Mouse (Mus musculus): ENCODE measurements at regions not wholly inside any gene's neighbourhood (a gene's known extent, or its start where the extent isn't known, plus 50 kb on each side); places are given as distances from the start of the nearest gene placed in this dataset.

GRCm38 (mm10) chr12:45745697-45746096 is 671.2 kb upstream of the Stxbp6 start:
- no peak for DNase-seq (ENCODE audit: low spot score in 2 of 2)

- no peak for DNase-seq (ENCODE audit: low spot score in 2 of 2)
Observed at GRCm38 (mm10) chr12:45744619-45745018, 670.1 kb upstream of the Stxbp6 start.

- no peak for DNase-seq (ENCODE audit: low spot score in 2 of 2)
Observed at GRCm38 (mm10) chr12:45733661-45734060, 659.2 kb upstream of the Stxbp6 start.

- no peak for DNase-seq (ENCODE audit: low spot score in 2 of 2)
Observed at GRCm38 (mm10) chr12:45724565-45725370, 650.3 kb upstream of the Stxbp6 start.

- DNase-seq (ENCODE audit: low spot score in 2 of 2) = no peak
Observed at GRCm38 (mm10) chr12:45711351-45711750, 636.8 kb upstream of the Stxbp6 start.

- DNase-seq (ENCODE audit: low spot score in 2 of 2) = no peak
Observed at GRCm38 (mm10) chr12:45710766-45711165, 636.3 kb upstream of the Stxbp6 start.

- no peak for DNase-seq (ENCODE audit: low spot score in 2 of 2)
Observed at GRCm38 (mm10) chr12:45689291-45689690, 614.8 kb upstream of the Stxbp6 start.

- no peak for DNase-seq (ENCODE audit: low spot score in 2 of 2)
Observed at GRCm38 (mm10) chr12:45686765-45687164, 612.3 kb upstream of the Stxbp6 start.

- no peak for DNase-seq (ENCODE audit: low spot score in 2 of 2)
Observed at GRCm38 (mm10) chr12:45672361-45672760, 597.9 kb upstream of the Stxbp6 start.

- DNase-seq (ENCODE audit: low spot score in 2 of 2) = no peak
Observed at GRCm38 (mm10) chr12:45671554-45671948, 597.0 kb upstream of the Stxbp6 start.

GRCm38 (mm10) chr12:45670874-45671553 is 596.5 kb upstream of the Stxbp6 start:
- no peak for DNase-seq (ENCODE audit: low spot score in 2 of 2)

GRCm38 (mm10) chr12:45670246-45670873 is 595.9 kb upstream of the Stxbp6 start:
- DNase-seq (ENCODE audit: low spot score in 2 of 2) = no peak

GRCm38 (mm10) chr12:45659612-45660011 is 585.1 kb upstream of the Stxbp6 start:
- no peak for DNase-seq (ENCODE audit: low spot score in 2 of 2)

- no peak for DNase-seq (ENCODE audit: low spot score in 2 of 2)
Observed at GRCm38 (mm10) chr12:45656574-45656973, 582.1 kb upstream of the Stxbp6 start.

- no peak for DNase-seq (ENCODE audit: low spot score in 2 of 2)
Observed at GRCm38 (mm10) chr12:45648654-45649053, 574.1 kb upstream of the Stxbp6 start.

- no peak for DNase-seq (ENCODE audit: low spot score in 2 of 2)
Observed at GRCm38 (mm10) chr12:45644180-45644579, 569.7 kb upstream of the Stxbp6 start.

- no peak for DNase-seq (ENCODE audit: low spot score in 2 of 2)
Observed at GRCm38 (mm10) chr12:45622830-45623229, 548.3 kb upstream of the Stxbp6 start.

- no peak for DNase-seq (ENCODE audit: low spot score in 2 of 2)
Observed at GRCm38 (mm10) chr12:45620056-45620455, 545.5 kb upstream of the Stxbp6 start.

- no peak for DNase-seq (ENCODE audit: low spot score in 2 of 2)
Observed at GRCm38 (mm10) chr12:45614509-45615150, 540.1 kb upstream of the Stxbp6 start.

- DNase-seq (ENCODE audit: low spot score in 2 of 2) = no peak
Observed at GRCm38 (mm10) chr12:45614074-45614473, 539.6 kb upstream of the Stxbp6 start.

GRCm38 (mm10) chr12:45599443-45599842 is 524.9 kb upstream of the Stxbp6 start:
- no peak for DNase-seq (ENCODE audit: low spot score in 2 of 2)

Measured in gastrocnemius, postnatal 4 days (tissue).